Mouse (Mus musculus) heart, adult 2 months (tissue): ENCODE measurements at regions not wholly inside any gene's neighbourhood (a gene's known extent, or its start where the extent isn't known, plus 50 kb on each side); places are given as distances from the start of the nearest gene placed in this dataset.

ENCODE experiments used
- CTCF ChIP-seq: fragments of 200-600 bp; IDR thresholded peaks from 2 replicates; pipeline ENCODE4 v1.8.1; 2022; ENCODE audit warnings: antibody characterized with exemption, mild to moderate bottlenecking, moderate library complexity
- EP300 ChIP-seq: fragments of 200-500 bp; IDR thresholded peaks from 2 replicates; pipeline ENCODE4 v1.6.1; 2011; ENCODE audit warnings: low read depth, low read length, control low read depth; ENCODE audit not compliant: insufficient read depth

DNA sequence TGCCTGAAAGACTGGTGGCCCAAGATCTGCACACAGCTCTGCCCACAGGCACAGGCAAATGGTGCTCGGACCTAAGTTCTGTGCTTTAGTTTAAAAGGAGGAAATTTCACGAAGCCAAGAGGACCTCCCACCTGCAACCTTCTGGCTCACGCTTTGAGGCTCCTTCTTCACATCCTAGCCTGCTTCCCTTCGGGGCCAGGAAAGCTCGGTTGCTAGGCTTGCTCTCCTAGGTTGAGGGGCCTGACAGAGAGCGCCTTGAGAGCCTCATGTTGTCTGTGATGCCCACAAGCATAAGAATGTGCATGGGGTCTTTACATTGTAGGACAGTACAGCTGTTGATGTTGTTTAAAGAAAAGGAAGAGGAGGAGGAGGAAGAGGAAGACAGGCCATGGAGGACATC, 123.9 kb upstream of the Sgk1 start:
- no peak for TF ChIP-seq CTCF
- no peak for TF ChIP-seq EP300
